In the genomic region with DNA sequence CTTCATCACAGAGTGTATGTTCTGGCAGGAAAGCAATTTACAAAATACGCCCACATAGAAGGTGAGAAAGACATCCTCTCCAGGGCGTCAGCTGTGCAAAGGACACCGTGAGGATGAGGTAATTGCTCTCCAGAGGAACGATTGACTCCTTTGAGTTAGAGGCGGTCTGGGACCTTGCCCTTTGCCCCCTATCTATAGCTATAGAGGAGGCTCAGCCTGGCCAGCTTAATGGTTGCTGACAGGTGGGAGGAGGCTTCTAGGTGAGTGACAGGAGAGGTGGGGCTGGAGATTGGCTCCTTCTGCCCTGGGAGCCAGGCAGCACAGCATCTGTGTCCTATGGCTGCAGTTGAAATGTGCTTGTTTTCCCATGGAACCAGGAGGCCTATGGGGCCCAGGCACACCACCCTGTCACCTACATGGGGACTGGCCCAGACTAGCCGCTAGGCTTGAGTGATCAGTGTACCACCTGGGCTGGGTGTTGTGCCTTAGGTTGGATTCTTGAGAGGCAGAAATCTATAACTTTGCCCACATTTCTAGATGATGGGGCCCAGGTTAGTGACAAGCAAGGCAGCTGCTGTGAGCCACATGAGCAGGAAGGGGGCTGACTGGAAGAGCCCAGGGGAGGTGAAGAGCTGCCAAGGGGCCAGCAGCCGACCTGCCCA, we compare ENCODE assay signal across 14 mouse cellular contexts.
DNase-seq lines count a peak whose midpoint lies in the region; ATAC-seq lines count a peak whose summit lies in the region.
"Had no signal": no experiment of that assay in that cellular context is flagged by ENCODE, and none has a peak within 500 bp of the region (broad histone marks: within the 10 kb centered on the region; RNA-seq: fewer than 3 reads in every experiment).

No protein-coding gene starts in this region.

- ATAC-seq in kidney, embryonic 15.5 days (replicated peaks; ENCODE audit: low FRiP score), result 0 out of 2 replicates have a peak, but pooled peaks have one; percentile 29
- peak; percentile 66 for ATAC-seq in activated CD4-positive, CD25-positive, alpha-beta regulatory T cell, adult 4 months
- ATAC-seq in embryonic facial prominence, embryonic 12.5 days (ENCODE audit: insufficient number of reproducible peaks, insufficient read depth, low FRiP score, low TSS enrichment), result peak; percentile 64; the same call in 1 of the 2 replicates
- ATAC-seq in heart, embryonic 11.5 days (replicated peaks; ENCODE audit: insufficient number of reproducible peaks, low FRiP score, low TSS enrichment), result no peak; the same call in 1 of the 2 replicates
- ATAC-seq: liver, postnatal 0 days had no signal

- no peaks in the 10 kb centered on the region for H3K36me3 ChIP-seq in kidney, embryonic 15.5 days
- H3K36me3 ChIP-seq in embryonic facial prominence, embryonic 12.5 days, result no peaks in the 10 kb centered on the region
- H3K36me3 ChIP-seq in heart, embryonic 11.5 days (ENCODE audit: control insufficient read depth, insufficient read depth, low read length), result no peaks in the 10 kb centered on the region
- H3K36me3 ChIP-seq: heart, embryonic 13.5 days; limb, embryonic 12.5 days had no signal

- 39% methylated on average over 7 of the region's 7 CpGs for WGBS in kidney, embryonic 15.5 days
- WGBS in embryonic facial prominence, embryonic 12.5 days, result 35% methylated on average over 7 of the region's 7 CpGs
- WGBS in heart, embryonic 11.5 days (ENCODE audit: insufficient replicate concordance), result 38% methylated on average over 7 of the region's 7 CpGs

- H3K4me3 ChIP-seq in kidney, embryonic 15.5 days (replicated peaks), result no peak overlapping the region
- H3K4me3 ChIP-seq in embryonic facial prominence, embryonic 12.5 days, result no peak overlapping the region
- no peak overlapping the region for H3K4me3 ChIP-seq in heart, embryonic 11.5 days (ENCODE audit: low read depth, low read length)
- H3K4me3 ChIP-seq: heart, embryonic 13.5 days; limb, embryonic 12.5 days had no signal

- no peaks in the 10 kb centered on the region for H3K9me3 ChIP-seq in kidney, embryonic 15.5 days (replicated peaks)
- no peaks in the 10 kb centered on the region for H3K9me3 ChIP-seq in embryonic facial prominence, embryonic 12.5 days
- no peaks in the 10 kb centered on the region for H3K9me3 ChIP-seq in heart, embryonic 11.5 days (replicated peaks; ENCODE audit: control insufficient read depth, low read length)
- H3K9me3 ChIP-seq: heart, embryonic 13.5 days; limb, embryonic 12.5 days had no signal

- H3K9ac ChIP-seq in kidney, embryonic 15.5 days, result no peak overlapping the region
- H3K9ac ChIP-seq in embryonic facial prominence, embryonic 12.5 days, result no peak overlapping the region
- H3K9ac ChIP-seq in heart, embryonic 11.5 days (ENCODE audit: low read depth, low read length), result no peak overlapping the region
- H3K9ac ChIP-seq: heart, embryonic 13.5 days; limb, embryonic 12.5 days; liver, postnatal 0 days had no signal

- no peaks in the 10 kb centered on the region for H3K4me1 ChIP-seq in kidney, embryonic 15.5 days
- H3K4me1 ChIP-seq in embryonic facial prominence, embryonic 12.5 days, result no peaks in the 10 kb centered on the region; the same call in 1 of the 2 replicates
- H3K4me1 ChIP-seq in heart, embryonic 11.5 days (ENCODE audit: control insufficient read depth, insufficient read depth, low read length), result peaks cover 3% of the 10 kb centered on the region; the same call in 1 of the 2 replicates

- no peak overlapping the region for H3K4me2 ChIP-seq in kidney, embryonic 15.5 days
- no peak overlapping the region for H3K4me2 ChIP-seq in embryonic facial prominence, embryonic 12.5 days (replicated peaks)
- H3K4me2 ChIP-seq in heart, embryonic 11.5 days, result no peak overlapping the region
- H3K4me2 ChIP-seq: heart, embryonic 13.5 days; limb, embryonic 12.5 days had no signal

- DNase-seq in kidney, postnatal 36 days, result no peak
- peak; percentile 47 for DNase-seq in retina, postnatal 1 day
- DNase-seq in gastrocnemius, postnatal 10 days, result no peak
- DNase-seq: adrenal gland, postnatal 10 days; cerebellum, adult 11 months; kidney, adult 11 months; liver, postnatal 0 days; thymus, postnatal 14 days had no signal

- H3K27me3 ChIP-seq in kidney, embryonic 15.5 days, result no peaks in the 10 kb centered on the region
- H3K27me3 ChIP-seq in embryonic facial prominence, embryonic 12.5 days, result no peaks in the 10 kb centered on the region
- H3K27me3 ChIP-seq in heart, embryonic 11.5 days (ENCODE audit: control insufficient read depth, insufficient read depth, low read length), result no peaks in the 10 kb centered on the region
- H3K27me3 ChIP-seq: heart, embryonic 13.5 days; limb, embryonic 12.5 days had no signal

- H3K27ac ChIP-seq in kidney, embryonic 15.5 days, result no peak overlapping the region
- no peak overlapping the region for H3K27ac ChIP-seq in embryonic facial prominence, embryonic 12.5 days
- no peak overlapping the region for H3K27ac ChIP-seq in heart, embryonic 11.5 days (ENCODE audit: low read depth, low read length)
- H3K27ac ChIP-seq: heart, embryonic 13.5 days; limb, embryonic 12.5 days had no signal
